Mouse (Mus musculus): ENCODE results near the gene 1700018B08Rik. TPM values are rescaled to one million over a fixed set of nuclear protein-coding genes. Genes with fewer than 3 reads are reported as not detected.

1700018B08Rik gene
- total RNA-seq, 2 experiments from 2014 or later = not detected

GRCm38 (mm10) chr8:121525111-121525818, 18.9 kb downstream of the 1700018B08Rik start:
- DNase-seq (ENCODE audit: low spot score in 2 of 2) = no peak

GRCm38 (mm10) chr8:121513429-121513828, 30.7 kb downstream of the 1700018B08Rik start:
- peak; percentile 65 to 73 for DNase-seq (ENCODE audit: low spot score in 2 of 2)

GRCm38 (mm10) chr8:121511751-121512150, 32.4 kb downstream of the 1700018B08Rik start:
- no peak for DNase-seq (ENCODE audit: low spot score in 2 of 2)

- no peak for DNase-seq (ENCODE audit: low spot score in 2 of 2)
Measured at GRCm38 (mm10) chr8:121497621-121498020, 46.5 kb downstream of the 1700018B08Rik start.

GRCm38 (mm10) chr8:121491633-121492032, 52.5 kb downstream of the 1700018B08Rik start:
- no peak for DNase-seq (ENCODE audit: low spot score in 2 of 2)

GRCm38 (mm10) chr8:121484072-121484782, 59.9 kb downstream of the 1700018B08Rik start:
- DNase-seq (ENCODE audit: low spot score in 2 of 2) = no peak

Other genes with a start within 250 kb of the 1700018B08Rik start
- 10 to 100 TPM; 52.8 to 68.4 TPM for gene Fbxo31, start 34.5 kb upstream of the 1700018B08Rik start, total RNA-seq (2021)
- gene Map1lc3b, start 46.0 kb upstream of the 1700018B08Rik start, total RNA-seq (2021) = 100 to 1,000 TPM; 104 to 105 TPM
- 10 to 100 TPM; 43.9 to 44.6 TPM for gene Zcchc14, start 108.6 kb upstream of the 1700018B08Rik start, total RNA-seq (2021)
- gene Jph3, start 185.3 kb upstream of the 1700018B08Rik start, total RNA-seq (2021) = under 1 TPM; 0.12 to 0.16 TPM

Data from gastrocnemius, postnatal 4 days (tissue).